Comparison of ENCODE assay signal across 25 mouse cellular contexts in the genomic region with DNA sequence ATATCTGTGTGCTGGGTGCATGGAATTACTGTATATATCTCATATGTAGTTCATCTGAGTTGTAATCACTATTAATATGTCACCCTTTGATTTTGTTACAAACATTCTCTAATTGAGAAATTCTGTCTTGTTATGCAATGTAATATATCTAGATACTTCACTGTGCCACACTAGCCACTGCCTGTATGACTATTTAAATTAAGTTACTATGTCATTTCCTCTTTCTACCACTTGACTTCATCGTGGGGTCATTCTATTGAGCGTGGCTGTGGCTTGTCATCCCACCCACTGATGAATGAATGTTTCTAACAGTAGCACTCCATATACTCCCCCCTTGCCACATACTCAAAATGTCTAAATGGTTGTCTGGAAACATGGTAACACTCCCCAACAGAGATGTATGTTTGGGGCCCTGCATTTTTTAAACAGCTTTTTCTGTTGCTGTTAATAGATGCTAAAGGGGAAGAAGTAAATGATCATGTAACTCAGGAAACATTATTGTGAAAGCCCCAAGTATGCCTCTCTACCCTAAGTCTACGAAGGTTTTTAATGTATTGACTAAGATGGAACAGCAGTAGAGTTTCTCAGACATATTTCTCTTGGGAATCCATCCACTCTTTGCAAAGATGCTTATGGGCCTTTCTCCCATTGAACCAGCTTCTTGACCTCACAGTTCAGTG.
"Had no signal": no experiment of that assay in that cellular context is flagged by ENCODE, and none has a peak within 500 bp of the region (broad histone marks: within the 10 kb centered on the region; RNA-seq: fewer than 3 reads in every experiment).

No protein-coding gene starts in this region.

- H3K4me2 ChIP-seq: heart, embryonic 11.5 days; heart, embryonic 13.5 days; heart, embryonic 15.5 days; hindbrain, embryonic 13.5 days; hindbrain, embryonic 15.5 days; intestine, embryonic 15.5 days; limb, embryonic 12.5 days; liver, embryonic 11.5 days; liver, embryonic 13.5 days had no signal

- H3K9me3 ChIP-seq: heart, embryonic 13.5 days; heart, embryonic 15.5 days; hindbrain, embryonic 13.5 days; hindbrain, embryonic 15.5 days; intestine, embryonic 15.5 days; limb, embryonic 10.5 days; limb, embryonic 12.5 days; liver, embryonic 13.5 days had no signal

- ATAC-seq: inflammation-experienced regulatory T-cells, adult 6 months; intestine, embryonic 15.5 days; intestine, postnatal 0 days had no signal

- H3K4me3 ChIP-seq: heart, adult 2 months; heart, embryonic 13.5 days; heart, embryonic 15.5 days; hindbrain, embryonic 13.5 days; hindbrain, embryonic 15.5 days; intestine, embryonic 15.5 days; layer of hippocampus, adult 2 months; limb, embryonic 10.5 days; limb, embryonic 12.5 days; liver, embryonic 13.5 days had no signal

- H3K27me3 ChIP-seq: heart, embryonic 13.5 days; heart, embryonic 15.5 days; hindbrain, embryonic 13.5 days; hindbrain, embryonic 15.5 days; intestine, embryonic 15.5 days; limb, embryonic 12.5 days; liver, embryonic 13.5 days had no signal

- H3K36me3 ChIP-seq: heart, embryonic 13.5 days; heart, embryonic 15.5 days; hindbrain, embryonic 13.5 days; hindbrain, embryonic 15.5 days; intestine, embryonic 15.5 days; limb, embryonic 10.5 days; limb, embryonic 12.5 days; liver, embryonic 13.5 days had no signal

- H3K27ac ChIP-seq: heart, adult 2 months; heart, embryonic 13.5 days; heart, embryonic 15.5 days; hindbrain, embryonic 13.5 days; hindbrain, embryonic 15.5 days; intestine, embryonic 15.5 days; layer of hippocampus, adult 2 months; limb, embryonic 10.5 days; limb, embryonic 12.5 days; liver, embryonic 13.5 days had no signal

- H3K9ac ChIP-seq: heart, embryonic 13.5 days; heart, embryonic 15.5 days; hindbrain, embryonic 13.5 days; hindbrain, embryonic 15.5 days; intestine, embryonic 15.5 days; limb, embryonic 12.5 days; liver, embryonic 13.5 days had no signal

- DNase-seq: gastrocnemius, postnatal 14 days; gastrocnemius, postnatal 36 days; heart, adult 11 months; heart, adult 2 months; heart, postnatal 14 days; heart, postnatal 36 days; kidney, adult 18-20 months; kidney, adult 8-10 months; kidney, postnatal 10 days; kidney, postnatal 25 days; kidney, postnatal 4 days; liver; liver, embryonic 13.5 days had no signal

- H3K4me1 ChIP-seq: intestine, embryonic 15.5 days; liver, embryonic 13.5 days had no signal
